Mouse (Mus musculus): ENCODE data around the gene Hltf. TPM values are rescaled to one million over a fixed set of nuclear protein-coding genes. Genes with fewer than 3 reads are reported as not detected.
"Not testable (repeated sequence)": the region's sequence is repeated elsewhere in the genome, so short reads cannot be mapped to it uniquely, and the experiment has no call there.

Gene Hltf
- polyA plus RNA-seq, 1 experiment from 2014 or later: 25.9 TPM

GRCm38 (mm10) chr3:20027788-20028187, 29.8 kb upstream of the Hltf start:
- H3K4me3 ChIP-seq (ENCODE audit: low read depth, low read length): no peak overlapping the region
- H3K9ac ChIP-seq (ENCODE audit: low read length): no peak overlapping the region
- H3K4me2 ChIP-seq (ENCODE audit: low read depth, low read length, severe bottlenecking): no peak overlapping the region
- H3K36me3 ChIP-seq (ENCODE audit: control insufficient read depth, insufficient read depth, low read length): no peaks in the 10 kb centered on the region; the same call in 1 of the 2 replicates
- no peak for DNase-seq (ENCODE audit: low spot score)
- no peaks in the 10 kb centered on the region for H3K9me3 ChIP-seq (ENCODE audit: control insufficient read depth, low read length)
- H3K27me3 ChIP-seq (ENCODE audit: control insufficient read depth, insufficient read depth, low read length): no peaks in the 10 kb centered on the region
- H3K4me1 ChIP-seq (replicated peaks; ENCODE audit: control insufficient read depth, insufficient read depth, low read length): no peaks in the 10 kb centered on the region
- WGBS: 88% methylated on average over 5 of the region's 5 CpGs
- no peak overlapping the region for H3K27ac ChIP-seq (ENCODE audit: low read depth, low read length)
- no peak for ATAC-seq (replicated peaks; ENCODE audit: low FRiP score)

- DNase-seq (ENCODE audit: low spot score) (no peak), ATAC-seq (replicated peaks; ENCODE audit: low FRiP score) (no peak)
- 92% methylated on average over 3 of the region's 3 CpGs for WGBS
- Histone ChIP-seq H3K4me3 (ENCODE audit: low read depth, low read length) (no peak overlapping the region), H3K36me3 (ENCODE audit: control insufficient read depth, insufficient read depth, low read length) (no peaks in the 10 kb centered on the region; the same call in 1 of the 2 replicates), H3K27me3 (ENCODE audit: control insufficient read depth, insufficient read depth, low read length) (no peaks in the 10 kb centered on the region), H3K4me2 (ENCODE audit: low read depth, low read length, severe bottlenecking) (no peak overlapping the region), H3K9ac (ENCODE audit: low read length) (no peak overlapping the region), H3K9me3 (ENCODE audit: control insufficient read depth, low read length) (no peaks in the 10 kb centered on the region), H3K27ac (ENCODE audit: low read depth, low read length) (no peak overlapping the region), H3K4me1 (replicated peaks; ENCODE audit: control insufficient read depth, insufficient read depth, low read length) (no peaks in the 10 kb centered on the region)
These were observed 29.0 kb upstream of the Hltf start for GRCm38 (mm10) chr3:20028640-20029039.

- no peaks in the 10 kb centered on the region for H3K9me3 ChIP-seq (ENCODE audit: control insufficient read depth, low read length)
- 90% methylated on average over 6 of the region's 6 CpGs for WGBS
- no peaks in the 10 kb centered on the region; the same call in 1 of the 2 replicates for H3K4me1 ChIP-seq (replicated peaks; ENCODE audit: control insufficient read depth, insufficient read depth, low read length)
- H3K27me3 ChIP-seq (ENCODE audit: control insufficient read depth, insufficient read depth, low read length): no peaks in the 10 kb centered on the region
- H3K36me3 ChIP-seq (ENCODE audit: control insufficient read depth, insufficient read depth, low read length): no peaks in the 10 kb centered on the region
- no peak overlapping the region for H3K9ac ChIP-seq (ENCODE audit: low read length)
- H3K27ac ChIP-seq (ENCODE audit: low read depth, low read length): no peak overlapping the region
- DNase-seq (ENCODE audit: low spot score) (no peak), ATAC-seq (replicated peaks; ENCODE audit: low FRiP score) (no peak)
- H3K4me2 ChIP-seq (ENCODE audit: low read depth, low read length, severe bottlenecking): no peak overlapping the region
- H3K4me3 ChIP-seq (ENCODE audit: low read depth, low read length): no peak overlapping the region
These were observed 26.8 kb upstream of the Hltf start for GRCm38 (mm10) chr3:20030807-20031206.

GRCm38 (mm10) chr3:20033761-20034718, 23.6 kb upstream of the Hltf start:
- Histone ChIP-seq H3K9ac (ENCODE audit: low read length) (peak overlapping the region; percentile 64), H3K27me3 (ENCODE audit: control insufficient read depth, insufficient read depth, low read length) (no peaks in the 10 kb centered on the region), H3K36me3 (ENCODE audit: control insufficient read depth, insufficient read depth, low read length) (no peaks in the 10 kb centered on the region), H3K4me1 (replicated peaks; ENCODE audit: control insufficient read depth, insufficient read depth, low read length) (no peaks in the 10 kb centered on the region; the same call in 1 of the 2 replicates), H3K4me3 (ENCODE audit: low read depth, low read length) (peak overlapping the region; percentile 80), H3K9me3 (ENCODE audit: control insufficient read depth, low read length) (no peaks in the 10 kb centered on the region), H3K27ac (ENCODE audit: low read depth, low read length) (no peak overlapping the region), H3K4me2 (ENCODE audit: low read depth, low read length, severe bottlenecking) (peak overlapping the region; percentile 75)
- ATAC-seq (replicated peaks; ENCODE audit: low FRiP score): no peak
- 21% methylated on average over 10 of the region's 10 CpGs for WGBS
- DNase-seq (ENCODE audit: low spot score): no peak

- no peak within 1 kb of the TSS for H3K27ac ChIP-seq (ENCODE audit: low read depth, low read length)
- peak; percentile 99 for ATAC-seq (replicated peaks; ENCODE audit: low FRiP score)
These were observed 22.7 kb upstream of the Hltf start, which contains the start of gene Hps3 for GRCm38 (mm10) chr3:20034719-20035404. Hps3 (minus strand) TSS chr3:20035315.

GRCm38 (mm10) chr3:20036069-20036468, 21.5 kb upstream of the Hltf start:
- Histone ChIP-seq H3K4me1 (replicated peaks; ENCODE audit: control insufficient read depth, insufficient read depth, low read length) (no peaks in the 10 kb centered on the region; the same call in 1 of the 2 replicates), H3K4me2 (ENCODE audit: low read depth, low read length, severe bottlenecking) (no peak overlapping the region), H3K27ac (ENCODE audit: low read depth, low read length) (no peak overlapping the region), H3K36me3 (ENCODE audit: control insufficient read depth, insufficient read depth, low read length) (no peaks in the 10 kb centered on the region), H3K27me3 (ENCODE audit: control insufficient read depth, insufficient read depth, low read length) (no peaks in the 10 kb centered on the region), H3K9ac (ENCODE audit: low read length) (no peak overlapping the region), H3K9me3 (ENCODE audit: control insufficient read depth, low read length) (no peaks in the 10 kb centered on the region), H3K4me3 (ENCODE audit: low read depth, low read length) (no peak overlapping the region)
- ATAC-seq (replicated peaks; ENCODE audit: low FRiP score) (no peak), DNase-seq (ENCODE audit: low spot score) (no peak)
- 81% methylated on average over 4 of the region's 4 CpGs for WGBS

More at GRCm38 (mm10) chr3:20034719-20035404, 22.7 kb upstream of the Hltf start, which contains the start of gene Hps3:
- Histone ChIP-seq H3K4me2 (ENCODE audit: low read depth, low read length, severe bottlenecking) (peak within 1 kb of the TSS; percentile 75), H3K9me3 (ENCODE audit: control insufficient read depth, low read length) (no peaks in the 10 kb centered on the region), H3K9ac (ENCODE audit: low read length) (peak within 1 kb of the TSS; percentile 64), H3K4me3 (ENCODE audit: low read depth, low read length) (peak within 1 kb of the TSS; percentile 80), H3K4me1 (replicated peaks; ENCODE audit: control insufficient read depth, insufficient read depth, low read length) (no peaks in the 10 kb centered on the region; the same call in 1 of the 2 replicates), H3K36me3 (ENCODE audit: control insufficient read depth, insufficient read depth, low read length) (no peaks in the 10 kb centered on the region), H3K27me3 (ENCODE audit: control insufficient read depth, insufficient read depth, low read length) (no peaks in the 10 kb centered on the region)
- DNase-seq (ENCODE audit: low spot score): peak; percentile 89
- WGBS: under 1% methylated on average over 44 of the region's 47 CpGs

GRCm38 (mm10) chr3:20041461-20041860, 16.1 kb upstream of the Hltf start:
- H3K9me3 ChIP-seq (ENCODE audit: control insufficient read depth, low read length); H3K4me2 ChIP-seq (ENCODE audit: low read depth, low read length, severe bottlenecking); H3K4me1 ChIP-seq (replicated peaks; ENCODE audit: control insufficient read depth, insufficient read depth, low read length); H3K27me3 ChIP-seq (ENCODE audit: control insufficient read depth, insufficient read depth, low read length); H3K9ac ChIP-seq (ENCODE audit: low read length); H3K27ac ChIP-seq (ENCODE audit: low read depth, low read length); ATAC-seq (replicated peaks; ENCODE audit: low FRiP score); DNase-seq (ENCODE audit: low spot score); H3K4me3 ChIP-seq (ENCODE audit: low read depth, low read length); H3K36me3 ChIP-seq (ENCODE audit: control insufficient read depth, insufficient read depth, low read length): not testable (repeated sequence)
- WGBS: 95% methylated on average over 7 of the region's 7 CpGs

- not testable (repeated sequence) for H3K4me2 ChIP-seq (ENCODE audit: low read depth, low read length, severe bottlenecking)
These were observed 12.9 kb upstream of the Hltf start for GRCm38 (mm10) chr3:20044736-20045135.

More at GRCm38 (mm10) chr3:20044736-20045135, 12.9 kb upstream of the Hltf start:
- not testable (repeated sequence) for H3K9ac ChIP-seq (ENCODE audit: low read length); H3K27ac ChIP-seq (ENCODE audit: low read depth, low read length); H3K4me3 ChIP-seq (ENCODE audit: low read depth, low read length); H3K4me1 ChIP-seq (replicated peaks; ENCODE audit: control insufficient read depth, insufficient read depth, low read length); DNase-seq (ENCODE audit: low spot score); H3K9me3 ChIP-seq (ENCODE audit: control insufficient read depth, low read length); H3K36me3 ChIP-seq (ENCODE audit: control insufficient read depth, insufficient read depth, low read length); H3K27me3 ChIP-seq (ENCODE audit: control insufficient read depth, insufficient read depth, low read length); ATAC-seq (replicated peaks; ENCODE audit: low FRiP score)
- 58% methylated on average over 3 of the region's 3 CpGs for WGBS

Measured in forebrain, embryonic 11.5 days (tissue).